Mouse (Mus musculus): ENCODE measurements around the gene Poc1a.

- no peak for TF ChIP-seq CTCF (IDR thresholded peaks at IDR 0.05; ENCODE audit: insufficient read depth, low read length)
- TF ChIP-seq POLR2A (IDR thresholded peaks at IDR 0.05; ENCODE audit: borderline replicate concordance, extremely low read depth, low read depth, low read length) = no peak
Measured at GRCm38 (mm10) chr9:106305228-106305627, 24.4 kb downstream of the Poc1a start.

Measured in lung, adult 2 months (tissue).